Mouse (Mus musculus) kidney, adult 2 months (tissue): ENCODE results near the gene Ryr3.

Experiments used
- CTCF ChIP-seq: fragments of 200-500 bp; conservative IDR thresholded peaks from 2 replicates; pipeline ENCODE4 v1.5.1; 2011; ENCODE audit warnings: low read depth, mild to moderate bottlenecking, control low read depth, low read length, moderate library complexity, mixed read lengths; ENCODE audit not compliant: insufficient read depth, insufficient read length
- POLR2A ChIP-seq: fragments of 200-500 bp; IDR thresholded peaks from one replicate; pipeline ENCODE4 v1.6.1; 2011; ENCODE audit warnings: low read depth, low read length, control low read depth

DNA sequence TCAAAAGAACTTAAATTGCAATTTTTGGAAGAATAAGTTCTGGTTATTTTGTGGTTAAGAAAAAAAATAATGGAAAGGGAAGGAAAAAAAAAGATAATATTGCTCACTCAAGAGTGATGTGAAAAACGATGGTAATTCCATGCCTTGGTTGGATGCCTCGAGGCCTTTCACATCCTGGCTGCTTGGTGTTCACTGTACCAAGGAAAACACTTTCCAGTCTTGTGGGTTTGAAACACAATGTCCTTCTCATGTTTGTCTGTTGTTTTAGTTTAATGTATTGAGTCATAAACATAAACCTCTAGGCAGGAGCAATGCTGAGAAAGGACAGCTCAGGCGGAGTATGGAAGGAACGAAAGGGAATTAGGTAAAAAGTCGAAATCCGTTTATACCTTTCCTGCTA lies 122.8 kb downstream of the Ryr3 start:
- TF ChIP-seq POLR2A (no peak), CTCF (no peak)
